Mouse (Mus musculus) midbrain, embryonic 13.5 days (tissue): ENCODE results near the gene Inpp5f. TPM values are rescaled to one million over a fixed set of nuclear protein-coding genes. Genes with fewer than 3 reads are reported as not detected.

Source experiments
- ATAC-seq: fragments of 200-750 bp; cut with Nextera tagmentation; 2 replicates; pipeline ENCODE4 v1.8.0; 2017; ENCODE audit warnings: mild to moderate bottlenecking, moderate TSS enrichment, moderate library complexity
- H3K27ac ChIP-seq: fragments of 300-500 bp; sonication (generic); 2 replicates; pipeline ENCODE4 v1.5.1; 2015; ENCODE audit warnings: inconsistent platforms, mild to moderate bottlenecking, moderate library complexity
- H3K27me3 ChIP-seq: fragments of 300-500 bp; sonication (generic); 2 replicates; pipeline ENCODE4 v1.6.1; 2015; ENCODE audit warnings: mild to moderate bottlenecking, inconsistent platforms
- H3K36me3 ChIP-seq: fragments of 300-500 bp; sonication (generic); 2 replicates; pipeline ENCODE4 v1.6.1; 2015; ENCODE audit warnings: mild to moderate bottlenecking, inconsistent platforms
- H3K4me1 ChIP-seq: fragments of 300-500 bp; sonication (generic); replicated peaks from 2 replicates; pipeline ENCODE4 v1.6.1; 2015; ENCODE audit warnings: inconsistent platforms
- H3K4me2 ChIP-seq: fragments of 300-500 bp; sonication (generic); replicated peaks from 2 replicates; pipeline ENCODE4 v1.6.1; 2015; ENCODE audit warnings: moderate library complexity, mild to moderate bottlenecking, inconsistent platforms
- H3K4me3 ChIP-seq: fragments of 300-500 bp; sonication (generic); replicated peaks from 2 replicates; pipeline ENCODE4 v1.5.1; 2015; ENCODE audit warnings: mild to moderate bottlenecking, inconsistent platforms
- H3K9ac ChIP-seq: fragments of 300-500 bp; sonication (generic); replicated peaks from 2 replicates; pipeline ENCODE4 v1.6.1; 2015; ENCODE audit warnings: mild to moderate bottlenecking, inconsistent platforms
- H3K9me3 ChIP-seq: fragments of 300-500 bp; sonication (generic); 2 replicates; pipeline ENCODE4 v1.6.1; 2016; ENCODE audit warnings: mild to moderate bottlenecking, inconsistent platforms
- WGBS: fragments of 180-500 bp; shearing (Covaris S2); methylation state at CpG from one replicate; pipeline ENCODE4 v1.1.7; 2015; 5-methylcytosine and 5-hydroxymethylcytosine counted together
- polyA plus RNA-seq: library from polyadenylated mRNA; unstranded; fragments of >200 nt; fragmentation: Nextera tagmentation; extraction: Ambion mirVana; gene quantifications from 2 replicates; pipeline ENCODE4 v1.2.1, GENCODE M21; 2015

Gene Inpp5f
- polyA plus RNA-seq, 1 experiment from 2014 or later = 306 TPM

GRCm38 (mm10) chr7:128725189-128725588, 114.1 kb downstream of the Inpp5f start:
- no peak overlapping the region for H3K27ac ChIP-seq
- no peak for ATAC-seq
- WGBS = 87% methylated on average over 9 of the region's 9 CpGs

GRCm38 (mm10) chr7:128726999-128727398, 115.9 kb downstream of the Inpp5f start:
- peaks cover 17% of the 10 kb centered on the region for H3K36me3 ChIP-seq
- WGBS = 44% methylated on average over 10 of the region's 10 CpGs
- H3K4me2 ChIP-seq = no peak overlapping the region
- H3K4me1 ChIP-seq = peaks cover 26% of the 10 kb centered on the region
- H3K27me3 ChIP-seq = no peaks in the 10 kb centered on the region
- no peaks in the 10 kb centered on the region for H3K9me3 ChIP-seq
- 0 out of 2 replicates have a peak overlapping the region, but pooled peaks have one; percentile 7 for H3K27ac ChIP-seq
- no peak overlapping the region for H3K4me3 ChIP-seq
- ATAC-seq = no peak
- no peak overlapping the region for H3K9ac ChIP-seq

More at GRCm38 (mm10) chr7:128725189-128725588, 114.1 kb downstream of the Inpp5f start:
- Histone ChIP-seq H3K9ac (no peak overlapping the region), H3K9me3 (no peaks in the 10 kb centered on the region), H3K4me2 (no peak overlapping the region), H3K4me3 (no peak overlapping the region), H3K36me3 (peaks cover 32% of the 10 kb centered on the region), H3K27me3 (no peaks in the 10 kb centered on the region), H3K4me1 (peaks cover 18% of the 10 kb centered on the region)

GRCm38 (mm10) chr7:128727701-128728100, 116.6 kb downstream of the Inpp5f start:
- Histone ChIP-seq H3K36me3 (peaks cover 11% of the 10 kb centered on the region), H3K9me3 (no peaks in the 10 kb centered on the region), H3K9ac (no peak overlapping the region), H3K27ac (no peak overlapping the region), H3K4me2 (no peak overlapping the region), H3K4me1 (peaks cover 26% of the 10 kb centered on the region), H3K27me3 (no peaks in the 10 kb centered on the region), H3K4me3 (no peak overlapping the region)
- ATAC-seq = no peak
- 25% methylated on average over 5 of the region's 5 CpGs for WGBS

- H3K4me3 ChIP-seq = no peak overlapping the region
- no peak overlapping the region for H3K4me2 ChIP-seq
- peaks cover 26% of the 10 kb centered on the region for H3K4me1 ChIP-seq
- H3K27ac ChIP-seq = no peak overlapping the region
- H3K36me3 ChIP-seq = peaks cover 5% of the 10 kb centered on the region; the same call in 1 of the 2 replicates
- 89% methylated on average over 10 of the region's 10 CpGs for WGBS
- no peak for ATAC-seq
- no peak overlapping the region for H3K9ac ChIP-seq
- no peaks in the 10 kb centered on the region for H3K27me3 ChIP-seq
- no peaks in the 10 kb centered on the region for H3K9me3 ChIP-seq
Measured at GRCm38 (mm10) chr7:128728738-128729137, 117.6 kb downstream of the Inpp5f start.

- WGBS = 85% methylated on average over 2 of the region's 2 CpGs
- Histone ChIP-seq H3K36me3 (peaks cover 5% of the 10 kb centered on the region), H3K4me2 (no peak overlapping the region), H3K4me3 (no peak overlapping the region), H3K9me3 (no peaks in the 10 kb centered on the region), H3K9ac (no peak overlapping the region; the same call in 1 of the 2 replicates), H3K4me1 (peaks cover 18% of the 10 kb centered on the region), H3K27me3 (no peaks in the 10 kb centered on the region), H3K27ac (no peak overlapping the region; the same call in 1 of the 2 replicates)
- ATAC-seq = no peak
Measured at GRCm38 (mm10) chr7:128731585-128731984, 120.5 kb downstream of the Inpp5f start.

GRCm38 (mm10) chr7:128738041-128738440, 126.9 kb downstream of the Inpp5f start:
- Histone ChIP-seq H3K4me3 (peak overlapping the region; percentile 99), H3K4me1 (peaks cover 25% of the 10 kb centered on the region), H3K9ac (peak overlapping the region; percentile 97; the same call in 1 of the 2 replicates), H3K4me2 (peak overlapping the region; percentile 90), H3K9me3 (no peaks in the 10 kb centered on the region), H3K36me3 (peaks cover 5% of the 10 kb centered on the region), H3K27me3 (peaks cover 7% of the 10 kb centered on the region), H3K27ac (no peak overlapping the region)
- 84% methylated on average over 5 of the region's 5 CpGs for WGBS
- ATAC-seq = no peak

- Histone ChIP-seq H3K27ac (no peak overlapping the region), H3K27me3 (peaks cover 12% of the 10 kb centered on the region), H3K4me3 (peak overlapping the region; percentile 99), H3K9ac (peak overlapping the region; percentile 97), H3K4me2 (peak overlapping the region; percentile 90), H3K4me1 (peaks cover 27% of the 10 kb centered on the region), H3K9me3 (no peaks in the 10 kb centered on the region), H3K36me3 (peaks cover 5% of the 10 kb centered on the region)
- 3% methylated on average over 15 of the region's 15 CpGs for WGBS
- ATAC-seq = no peak
Measured at GRCm38 (mm10) chr7:128739116-128739461, 128.0 kb downstream of the Inpp5f start.

- Histone ChIP-seq H3K36me3 (peaks cover 3% of the 10 kb centered on the region), H3K4me3 (peak overlapping the region; percentile 99), H3K27me3 (peaks cover 12% of the 10 kb centered on the region), H3K27ac (peak overlapping the region; percentile 94), H3K4me2 (peak overlapping the region; percentile 90), H3K4me1 (peaks cover 30% of the 10 kb centered on the region), H3K9ac (peak overlapping the region; percentile 97), H3K9me3 (no peaks in the 10 kb centered on the region)
- ATAC-seq = peak; percentile 73
- under 1% methylated on average over 77 of the region's 80 CpGs for WGBS
Measured at GRCm38 (mm10) chr7:128739462-128740277, 128.5 kb downstream of the Inpp5f start.

GRCm38 (mm10) chr7:128740334-128740733, 129.2 kb downstream of the Inpp5f start, which contains the start of gene Mcmbp:
TSS of gene Mcmbp (minus strand) at chr7:128740495.
- Histone ChIP-seq H3K27ac (peak within 1 kb of the TSS; percentile 94), H3K4me1 (peaks cover 32% of the 10 kb centered on the region), H3K9me3 (no peaks in the 10 kb centered on the region), H3K27me3 (peaks cover 12% of the 10 kb centered on the region), H3K4me2 (peak within 1 kb of the TSS; percentile 90), H3K36me3 (no peaks in the 10 kb centered on the region; the same call in 1 of the 2 replicates), H3K4me3 (peak within 1 kb of the TSS; percentile 99), H3K9ac (peak within 1 kb of the TSS; percentile 97)
- peak; percentile 88 for ATAC-seq
- WGBS = 0% methylated on average over 35 of the region's 35 CpGs

GRCm38 (mm10) chr7:128743898-128744297, 132.8 kb downstream of the Inpp5f start:
- no peaks in the 10 kb centered on the region for H3K9me3 ChIP-seq
- H3K27ac ChIP-seq = peak overlapping the region; percentile 75; the same call in 1 of the 2 replicates
- H3K36me3 ChIP-seq = no peaks in the 10 kb centered on the region
- peaks cover 46% of the 10 kb centered on the region for H3K4me1 ChIP-seq
- ATAC-seq = no peak
- peak overlapping the region; percentile 61; the same call in 1 of the 2 replicates for H3K9ac ChIP-seq
- H3K4me2 ChIP-seq = peak overlapping the region; percentile 95
- WGBS = 66% methylated on average over 2 of the region's 2 CpGs
- peaks cover 12% of the 10 kb centered on the region for H3K27me3 ChIP-seq
- H3K4me3 ChIP-seq = peak overlapping the region; percentile 99

- peaks cover 12% of the 10 kb centered on the region for H3K27me3 ChIP-seq
- H3K36me3 ChIP-seq = peaks cover under 1% of the 10 kb centered on the region; the same call in 1 of the 2 replicates
- ATAC-seq = peak; percentile 89
- H3K27ac ChIP-seq = peak within 1 kb of the TSS; percentile 75
- H3K4me2 ChIP-seq = peak within 1 kb of the TSS; percentile 95
- peak within 1 kb of the TSS; percentile 93 for H3K9ac ChIP-seq
- peak within 1 kb of the TSS; percentile 99 for H3K4me3 ChIP-seq
- H3K9me3 ChIP-seq = no peaks in the 10 kb centered on the region
- peaks cover 46% of the 10 kb centered on the region for H3K4me1 ChIP-seq
- under 1% methylated on average over 55 of the region's 55 CpGs for WGBS
Measured at GRCm38 (mm10) chr7:128744684-128745485, 133.8 kb downstream of the Inpp5f start, which contains the start of gene Sec23ip. TSS of gene Sec23ip (plus strand) at chr7:128744943.
